8 mouse cellular contexts compared by ENCODE assay signal in genomic region chr11:115535401-115536037, GRCm38 (mm10). TPM values are rescaled to one million over a fixed set of nuclear protein-coding genes. Genes with fewer than 3 reads are reported as not detected.
A peak's percentile ranks its signal among the peaks of the same experiment; 100 is the strongest.
DNase-seq lines count a peak whose midpoint lies in the region; ATAC-seq lines count a peak whose summit lies in the region.

No protein-coding gene starts in this region.

- under 1% methylated on average over 51 of the region's 84 CpGs for WGBS in hindbrain, embryonic 16.5 days

- H3K9ac ChIP-seq in hindbrain, embryonic 16.5 days (ENCODE audit: low read depth, low read length) = peak overlapping the region; percentile 86

- DNase-seq in ZHBTc4 (ENCODE audit: low read depth, low spot score) = peak; percentile 78
- DNase-seq in cerebellum, postnatal 14 days = peak; percentile 74 to 75
- DNase-seq in gastrocnemius, adult 18-20 months (ENCODE audit: low spot score) = peak; percentile 53
- peak; percentile 45 to 63 for DNase-seq in left cerebral cortex, postnatal 25 days (ENCODE audit: low spot score in 2 of 2)
- peak; percentile 75 to 76 for DNase-seq in right cerebral cortex, postnatal 10 days (ENCODE audit: low spot score in 2 of 2)
- DNase-seq in urinary bladder, postnatal 4 days (ENCODE audit: low spot score in 2 of 2) = peak; percentile 64 to 70

- H3K4me2 ChIP-seq in hindbrain, embryonic 16.5 days (ENCODE audit: low read length) = peak overlapping the region; percentile 65

- peak overlapping the region; percentile 99 for H3K27ac ChIP-seq in hindbrain, embryonic 16.5 days (ENCODE audit: low read depth, low read length)

- H3K36me3 ChIP-seq in hindbrain, embryonic 16.5 days (ENCODE audit: control insufficient read depth, insufficient read depth, low read length) = peaks cover 19% of the 10 kb centered on the region

- intact Hi-C loops in left cerebral cortex, postnatal 25 days (cut with DNase I) = loop anchor here (5.0 kb wide), 1 partner anchor 43 kb away; the partner anchor contains the start of gene Nt5c

- H3K4me1 ChIP-seq in hindbrain, embryonic 16.5 days (ENCODE audit: control insufficient read depth, insufficient read depth, low read depth, low read length) = peaks cover 13% of the 10 kb centered on the region

- H3K27me3 ChIP-seq in hindbrain, embryonic 16.5 days (replicated peaks; ENCODE audit: control insufficient read depth, insufficient read depth, low read length) = no peaks in the 10 kb centered on the region

- ATAC-seq in hindbrain, embryonic 16.5 days = peak; percentile 83
- peak; percentile 25 for ATAC-seq in megakaryocyte progenitor cell, adult 5-6 weeks (replicated peaks; ENCODE audit: poor library complexity)

- H3K9me3 ChIP-seq in hindbrain, embryonic 16.5 days (ENCODE audit: control insufficient read depth, low read length) = no peaks in the 10 kb centered on the region

- peak overlapping the region; percentile 84 for H3K4me3 ChIP-seq in hindbrain, embryonic 16.5 days (ENCODE audit: low read length)

RNA-seq across cellular contexts. Expression of gene Sumo2, which starts 0.6 kb away (rescaled TPM):
- total RNA-seq in gastrocnemius, adult 18-20 months (2021) = 100 to 1,000 TPM; 146 TPM
- 847 and 892 TPM in 2 replicates for polyA plus RNA-seq in hindbrain, embryonic 16.5 days (2015; fragmentation: Nextera tagmentation; extraction: Ambion mirVana)
- 100 to 1,000 TPM; 298 to 313 TPM for total RNA-seq in left cerebral cortex, postnatal 25 days (2021)
- total RNA-seq in megakaryocyte progenitor cell, adult 5-6 weeks (2015) = 682 and 726 TPM in 2 replicates
- total RNA-seq in megakaryocyte progenitor cell, adult 5-6 weeks (2017) = 483 and 527 TPM in 2 replicates

RNA-seq across cellular contexts. Expression of gene Jpt1, which starts 21.3 kb away (rescaled TPM):
- total RNA-seq in gastrocnemius, adult 18-20 months (2021) = 10 to 100 TPM; 49.7 to 52.4 TPM
- 1,336 TPM in 2 replicates for polyA plus RNA-seq in hindbrain, embryonic 16.5 days (2015; fragmentation: Nextera tagmentation; extraction: Ambion mirVana)
- total RNA-seq in left cerebral cortex, postnatal 25 days (2021) = 100 to 1,000 TPM; 165 to 168 TPM
- total RNA-seq in megakaryocyte progenitor cell, adult 5-6 weeks (2015) = 179 TPM in 2 replicates
- 143 and 157 TPM in 2 replicates for total RNA-seq in megakaryocyte progenitor cell, adult 5-6 weeks (2017)

RNA-seq across cellular contexts. Expression of gene Nup85, which starts 28.7 kb away (rescaled TPM):
- total RNA-seq in gastrocnemius, adult 18-20 months (2021) = 10 to 100 TPM; 17.8 to 18.0 TPM
- 97.5 and 107 TPM in 2 replicates for polyA plus RNA-seq in hindbrain, embryonic 16.5 days (2015; fragmentation: Nextera tagmentation; extraction: Ambion mirVana)
- total RNA-seq in left cerebral cortex, postnatal 25 days (2021) = 10 to 100 TPM; 45.7 to 49.1 TPM
- total RNA-seq in megakaryocyte progenitor cell, adult 5-6 weeks (2015) = 131 and 149 TPM in 2 replicates
- 131 and 147 TPM in 2 replicates for total RNA-seq in megakaryocyte progenitor cell, adult 5-6 weeks (2017)

RNA-seq across cellular contexts. Expression of gene Nt5c, which starts 43.9 kb away (rescaled TPM):
- total RNA-seq in gastrocnemius, adult 18-20 months (2021) = 1 to 10 TPM; 6.2 to 6.8 TPM
- 95.8 and 104 TPM in 2 replicates for polyA plus RNA-seq in hindbrain, embryonic 16.5 days (2015; fragmentation: Nextera tagmentation; extraction: Ambion mirVana)
- total RNA-seq in left cerebral cortex, postnatal 25 days (2021) = 10 to 100 TPM; 60.1 to 66.5 TPM
- 64.1 and 65.0 TPM in 2 replicates for total RNA-seq in megakaryocyte progenitor cell, adult 5-6 weeks (2015)
- 105 and 112 TPM in 2 replicates for total RNA-seq in megakaryocyte progenitor cell, adult 5-6 weeks (2017)

Comparison
In these comparisons a context has a peak if more than half of its experiments do, and no peak if none do; other contexts are left out.
1. Peak in every context shown above with its lines: DNase-seq, ATAC-seq, H3K4me3 ChIP-seq and H3K27ac ChIP-seq.